Mouse (Mus musculus): ENCODE data around the gene Homer2. TPM values are rescaled to one million over a fixed set of nuclear protein-coding genes. Genes with fewer than 3 reads are reported as not detected.
A peak's percentile ranks its signal among the peaks of the same experiment; 100 is the strongest.

Gene Homer2
- 0.44 TPM in 2 replicates for total RNA-seq (2015)
- total RNA-seq (2017) = 0.71 and 0.74 TPM in 2 replicates

DNA sequence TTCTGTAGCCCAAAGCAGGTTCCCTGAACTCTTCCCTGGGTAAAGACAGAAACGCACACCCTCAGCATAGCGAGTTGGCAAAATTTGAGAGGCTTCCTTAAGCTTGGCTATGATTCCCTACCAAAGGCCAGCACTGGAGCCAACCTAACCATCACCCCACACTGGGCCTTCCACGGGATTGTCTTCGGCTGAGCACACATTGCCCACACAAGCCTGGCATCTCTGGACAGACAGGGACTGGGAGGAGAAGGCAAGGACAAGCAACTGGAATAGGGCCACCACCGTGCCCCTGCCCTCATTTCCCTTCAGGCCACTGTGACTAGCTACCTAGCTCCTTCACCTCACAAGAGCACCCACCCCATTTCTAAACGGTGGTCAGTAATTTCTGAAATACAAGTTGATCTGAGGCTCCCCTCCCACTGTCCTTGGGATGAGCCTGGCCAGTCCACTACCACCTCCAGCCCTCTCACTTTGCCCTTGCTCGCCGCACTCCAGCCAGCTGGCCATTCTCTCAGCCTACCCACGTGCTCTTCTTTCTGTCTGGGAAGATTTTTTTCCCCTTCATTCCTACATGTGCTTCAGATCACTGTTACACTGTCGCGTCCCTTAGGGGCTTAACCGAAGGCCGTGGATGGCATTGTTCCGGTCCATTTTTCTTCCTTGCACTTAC, at the start of gene Homer2:
TSS of gene Homer2 (minus strand) at position 57 of the 670 bp plus-strand sequence.
- ATAC-seq (replicated peaks; ENCODE audit: poor library complexity) = no peak

DNA sequence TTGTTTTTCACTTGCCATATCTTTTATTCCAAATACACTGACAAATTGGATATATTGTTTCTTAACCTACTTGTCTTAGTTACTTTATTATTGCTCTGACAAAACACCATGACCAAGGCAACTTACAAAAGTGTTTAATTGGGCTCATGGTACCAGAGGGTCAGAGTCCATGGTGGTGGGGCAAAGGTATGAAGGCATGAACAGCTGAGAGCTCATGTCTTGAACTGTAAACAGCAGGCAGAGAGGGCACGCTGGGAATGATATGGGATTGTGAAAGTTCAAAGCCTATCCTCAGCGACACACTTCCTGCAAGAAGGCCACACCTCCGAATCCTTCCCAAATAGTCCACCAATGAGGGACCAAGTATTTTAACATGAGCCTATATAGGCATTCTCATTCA, 40.6 kb upstream of the Homer2 start:
- no peak for ATAC-seq (replicated peaks; ENCODE audit: poor library complexity)

DNA sequence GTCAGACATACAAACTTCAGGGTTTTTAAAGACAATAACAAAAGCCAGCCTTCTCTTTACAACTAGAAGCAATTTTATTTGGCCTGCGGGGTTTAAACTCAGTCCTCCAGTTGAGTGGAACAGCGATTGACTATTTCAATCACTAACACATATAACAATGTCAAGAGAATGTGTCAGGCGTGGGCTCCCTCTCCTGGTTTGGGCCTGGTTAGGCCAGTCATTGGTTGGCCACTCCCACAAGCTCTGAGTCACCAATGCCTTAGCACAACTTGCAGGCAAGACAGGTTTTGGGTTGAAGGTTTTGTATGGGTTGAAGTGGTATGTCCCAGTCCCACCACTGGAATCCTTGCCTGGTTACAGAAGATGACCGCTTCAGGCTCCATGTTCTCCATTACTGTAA, 36.8 kb upstream of the Homer2 start:
- peak; percentile 83 for ATAC-seq (replicated peaks; ENCODE audit: poor library complexity)

DNA sequence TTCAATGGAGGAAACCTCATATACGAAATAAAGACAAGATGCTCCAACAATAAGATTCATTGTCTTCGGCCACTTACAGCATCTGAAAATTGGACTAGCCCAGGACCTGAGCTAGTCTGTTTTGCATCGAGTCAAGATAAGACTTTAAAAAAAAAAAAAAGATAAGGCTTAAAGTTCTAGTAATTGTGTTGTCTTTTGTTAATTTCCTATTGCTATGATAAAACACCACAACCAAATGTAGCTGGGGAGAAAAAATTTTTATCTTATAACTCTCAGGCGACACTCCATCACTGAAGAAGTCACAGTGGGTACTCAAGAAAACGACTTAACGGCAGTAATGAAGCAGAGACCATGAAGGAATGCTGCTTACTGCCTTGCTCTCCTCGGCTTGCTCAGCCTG, 32.7 kb upstream of the Homer2 start:
- no peak for ATAC-seq (replicated peaks; ENCODE audit: poor library complexity)

DNA sequence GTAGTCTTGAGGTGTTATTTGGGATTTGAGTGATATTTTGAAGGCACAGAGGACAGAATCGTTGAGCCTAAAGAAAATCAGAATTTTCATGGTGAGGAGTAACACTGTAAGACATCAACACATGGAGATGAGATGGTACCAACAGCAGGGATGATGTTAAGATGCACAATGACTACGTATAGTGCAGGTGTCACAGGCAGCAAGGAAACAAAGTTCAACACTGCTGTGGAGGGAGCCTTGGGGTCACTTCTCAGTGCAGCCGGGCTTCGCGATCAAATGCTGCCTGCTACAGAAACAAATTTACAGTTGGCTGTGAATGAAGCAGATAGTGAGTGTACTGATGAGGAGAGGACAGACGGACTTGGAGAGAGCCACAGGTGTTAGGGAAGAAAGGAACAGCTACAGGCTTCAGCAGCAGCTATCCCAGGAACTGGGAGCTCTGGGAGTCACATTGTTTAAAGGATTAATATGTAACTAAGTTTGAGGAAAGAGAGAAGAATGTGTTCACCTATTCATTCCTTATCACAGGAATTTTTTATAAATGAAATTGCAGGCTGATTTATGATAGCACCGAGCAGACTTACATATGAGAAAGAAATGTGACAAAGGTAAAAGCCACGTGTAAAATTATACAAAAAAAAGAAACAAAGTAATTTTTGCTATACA, 31.5 kb upstream of the Homer2 start:
- ATAC-seq (replicated peaks; ENCODE audit: poor library complexity) = no peak

DNA sequence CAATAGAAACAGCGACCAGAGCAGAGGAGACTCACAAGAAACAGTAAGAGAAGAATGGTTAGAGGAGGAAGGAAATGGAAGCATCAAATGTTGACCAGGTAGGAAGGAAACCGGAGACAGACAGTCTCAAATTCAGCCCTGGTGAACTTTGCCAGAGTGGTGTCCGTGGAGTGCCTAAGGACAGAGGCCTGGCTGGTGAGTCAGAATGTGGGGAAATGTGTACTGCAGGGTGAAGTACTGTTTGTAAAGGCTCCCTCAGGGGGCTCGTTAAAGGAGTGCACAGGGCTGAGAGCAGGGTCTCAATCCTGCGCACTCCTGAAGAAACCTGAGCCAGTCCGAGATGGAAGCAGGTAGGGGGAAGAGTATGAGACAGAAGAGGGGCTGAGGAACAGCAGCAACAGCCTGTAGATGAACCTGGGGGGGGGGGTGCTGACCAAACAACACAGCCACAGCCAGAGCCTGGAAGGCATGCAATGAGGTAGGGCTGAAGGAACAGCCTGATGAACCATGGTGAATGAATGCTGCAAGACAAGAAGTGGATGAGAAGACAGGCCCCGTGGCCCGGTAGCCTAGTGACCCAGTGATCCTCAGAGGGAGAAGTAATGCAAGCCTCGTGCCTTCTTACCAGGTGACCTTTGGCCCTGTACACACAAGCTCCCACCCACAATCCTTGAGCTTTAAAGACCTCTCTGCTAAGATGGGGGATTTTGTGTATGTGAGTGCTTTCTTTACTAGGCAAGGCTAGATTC, 28.1 kb upstream of the Homer2 start:
- ATAC-seq (replicated peaks; ENCODE audit: poor library complexity) = no peak

DNA sequence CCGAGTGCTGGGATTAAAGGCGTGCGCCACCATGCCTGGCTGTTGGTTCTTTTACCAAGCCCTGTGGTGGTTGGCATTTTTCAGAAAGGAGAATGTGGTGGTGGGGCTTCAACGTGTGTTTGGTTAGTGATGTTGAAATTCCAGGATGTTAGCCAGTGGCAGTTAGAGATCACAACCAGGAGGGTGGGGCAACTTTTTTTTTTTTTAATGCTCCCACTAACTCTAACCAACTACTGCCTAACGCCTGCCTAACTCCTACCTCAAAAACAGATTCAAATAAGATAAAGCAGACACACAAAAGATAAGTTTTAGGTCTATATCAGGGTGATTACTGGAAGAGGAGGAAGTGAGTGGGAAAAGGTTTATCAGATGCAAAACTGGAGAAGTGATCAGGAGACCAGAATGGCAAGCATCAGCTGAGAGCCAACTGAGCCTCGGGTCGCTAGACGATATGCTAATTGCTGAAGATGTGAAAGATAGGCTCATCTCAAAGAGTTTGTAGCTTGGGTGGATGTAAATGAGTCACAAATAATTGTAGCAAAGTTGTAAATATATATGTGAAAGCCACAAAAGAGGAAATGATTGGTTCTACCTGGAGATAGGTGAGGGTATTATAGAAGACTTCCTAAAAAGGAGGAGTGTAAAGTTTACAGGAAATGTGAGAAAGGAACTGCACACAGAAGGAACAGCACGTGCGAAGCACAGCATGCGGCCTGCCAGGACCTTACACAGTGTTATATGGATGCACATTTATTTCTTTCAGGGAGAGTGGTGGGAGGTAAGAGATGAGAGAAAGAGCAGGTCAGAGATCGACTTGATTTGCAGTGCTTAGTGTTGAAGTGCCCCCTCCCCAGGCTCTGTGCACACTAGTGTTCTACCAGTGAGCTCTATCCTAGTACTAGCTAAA, 25.1 kb upstream of the Homer2 start:
- peak; percentile 43 for ATAC-seq (replicated peaks; ENCODE audit: poor library complexity)

DNA sequence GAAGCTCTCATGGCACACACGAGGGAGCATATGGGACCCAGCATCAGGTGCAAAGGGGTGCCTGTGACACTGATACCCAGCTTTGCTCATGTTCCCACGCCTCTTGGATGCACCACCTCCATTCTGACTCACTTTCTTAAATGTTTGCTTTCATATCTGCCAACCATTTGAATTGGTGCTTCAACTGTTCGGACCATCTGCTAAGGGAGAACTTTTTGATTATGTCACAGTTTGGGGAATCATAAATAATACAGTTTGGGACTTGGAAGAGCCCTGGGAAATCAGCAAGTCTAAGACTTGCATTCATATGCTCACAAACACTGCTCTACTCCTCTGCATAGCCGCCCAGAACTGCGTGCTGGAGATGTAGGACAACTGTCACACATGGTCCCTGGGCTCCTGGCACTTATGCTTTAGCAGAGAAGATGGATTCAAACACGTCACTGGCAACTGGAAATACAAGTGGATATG, 23.9 kb upstream of the Homer2 start:
- ATAC-seq (replicated peaks; ENCODE audit: poor library complexity) = no peak

DNA sequence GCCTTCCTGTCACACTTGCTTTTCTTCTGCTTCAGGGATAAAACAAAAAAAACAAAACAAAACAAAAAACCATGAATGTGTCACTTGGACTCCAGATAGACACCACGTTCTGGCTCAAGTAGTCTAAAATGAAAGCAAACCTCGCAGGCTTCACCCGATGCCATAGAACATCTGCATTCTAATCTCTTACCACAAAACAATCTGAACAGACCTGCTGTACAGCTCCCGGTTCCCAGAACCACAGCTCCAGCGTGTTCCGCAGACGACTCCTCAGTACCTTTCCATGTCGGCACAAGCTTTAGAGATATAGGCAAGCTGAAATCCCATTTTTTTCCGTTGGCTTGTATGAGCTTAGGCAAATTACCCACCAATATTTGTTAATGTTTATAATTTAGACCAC, 22.5 kb upstream of the Homer2 start:
- peak; percentile 49 for ATAC-seq (replicated peaks; ENCODE audit: poor library complexity)

DNA sequence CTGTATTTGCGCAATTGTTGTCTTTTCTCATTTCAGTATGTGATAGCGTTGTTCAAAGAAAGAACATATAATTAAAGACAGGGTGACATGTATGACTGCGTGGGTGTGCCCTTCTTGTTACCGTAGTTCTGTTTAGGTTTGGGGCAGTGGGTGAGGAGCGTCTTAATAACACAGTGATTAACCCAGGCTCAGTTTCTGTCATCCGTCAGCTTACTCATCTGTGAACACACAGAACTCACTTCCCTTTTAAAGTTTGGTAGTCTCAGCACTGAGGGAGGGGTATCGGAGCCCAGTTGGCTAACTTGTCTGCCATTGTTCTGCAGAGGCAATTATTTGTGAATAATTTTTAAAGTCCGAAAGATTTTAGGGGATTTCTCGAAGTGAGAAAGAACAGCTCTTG, 20.4 kb upstream of the Homer2 start:
- ATAC-seq (replicated peaks; ENCODE audit: poor library complexity) = no peak

DNA sequence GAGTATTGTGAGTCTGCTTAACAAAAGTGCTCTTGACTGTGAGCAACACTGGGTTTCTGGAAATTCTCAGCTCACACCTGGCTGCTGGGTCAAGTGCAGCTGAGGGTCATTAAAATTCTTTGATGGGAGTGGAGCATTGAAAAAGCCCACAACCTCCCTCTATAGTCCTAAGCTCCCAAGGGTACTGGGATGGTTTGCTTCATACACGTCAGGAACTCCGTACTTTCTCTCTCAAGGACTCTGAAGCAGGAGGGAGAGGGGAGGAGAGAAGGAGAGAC, 19.3 kb upstream of the Homer2 start:
- no peak for ATAC-seq (replicated peaks; ENCODE audit: poor library complexity)

DNA sequence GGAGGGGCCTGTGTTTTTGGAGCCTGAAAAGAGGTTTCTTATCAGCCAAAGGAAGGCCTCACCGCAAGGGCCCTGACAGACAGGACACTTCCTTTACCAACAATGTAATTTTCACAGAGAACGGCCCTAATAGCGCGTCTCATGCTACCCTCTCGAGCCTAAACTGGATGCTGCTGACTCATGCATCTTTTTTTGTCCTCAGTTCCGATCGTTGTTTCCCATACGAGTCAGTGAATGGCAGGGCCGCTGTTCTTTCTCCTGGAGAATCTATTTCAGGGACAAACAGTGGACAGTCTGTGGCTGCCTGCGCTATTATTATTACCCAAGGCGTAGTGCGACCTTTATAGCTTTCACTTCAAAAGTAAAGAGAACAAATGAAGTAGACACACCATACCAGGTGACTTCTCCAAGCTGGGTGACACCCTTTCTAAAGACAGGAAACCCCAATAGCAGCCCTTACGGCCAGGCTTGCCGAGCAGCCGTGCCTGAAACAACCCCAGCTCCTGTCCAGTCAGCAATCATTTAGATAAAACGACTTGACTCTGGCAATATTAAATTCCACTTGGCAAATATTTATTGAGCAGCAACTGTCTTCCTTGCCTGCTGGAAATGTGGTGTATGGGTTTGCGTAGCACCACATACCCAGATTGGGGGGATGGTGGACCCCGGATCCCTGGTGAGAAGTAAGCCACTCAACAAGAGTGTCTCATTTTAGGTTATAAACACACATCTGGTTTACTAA, 18.8 kb upstream of the Homer2 start:
- ATAC-seq (replicated peaks; ENCODE audit: poor library complexity) = peak; percentile 75

DNA sequence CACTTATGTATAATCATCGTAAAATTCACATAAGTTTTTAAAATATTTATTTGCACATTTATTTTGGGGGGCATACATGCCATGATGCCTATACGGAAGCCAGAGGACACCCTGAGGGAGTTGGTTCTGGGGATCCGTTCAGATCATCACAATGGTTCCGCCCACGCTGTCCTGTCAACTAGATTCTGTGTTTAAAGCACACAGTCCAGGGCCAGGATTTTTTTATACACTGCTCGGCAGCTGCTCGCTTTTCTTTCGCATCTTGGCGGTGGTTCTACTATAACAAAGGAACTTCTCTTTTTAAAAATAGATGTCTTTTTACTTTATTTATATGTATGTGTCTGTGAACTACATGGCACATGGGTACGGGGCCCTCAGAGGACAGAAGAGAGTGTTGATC, 16.5 kb upstream of the Homer2 start:
- no peak for ATAC-seq (replicated peaks; ENCODE audit: poor library complexity)

DNA sequence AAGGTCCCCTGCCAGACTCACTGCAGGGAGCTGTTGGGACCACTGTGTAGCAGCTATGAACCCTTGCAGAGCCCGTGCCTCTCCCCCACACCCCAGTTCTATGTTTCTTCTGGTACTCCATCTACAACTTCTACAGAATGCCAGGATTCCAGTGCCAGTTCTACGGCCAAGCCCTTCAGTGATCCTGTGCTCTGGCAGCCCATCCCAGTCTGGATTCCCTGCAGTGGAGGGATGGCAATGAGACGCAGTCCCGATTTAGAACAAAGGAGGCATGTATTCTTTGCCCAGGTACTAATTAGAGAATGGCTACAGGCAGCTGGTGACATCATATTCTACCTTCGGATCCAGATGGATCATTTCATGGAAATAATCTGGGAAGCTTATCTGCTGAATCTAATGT, 13.9 kb upstream of the Homer2 start:
- no peak for ATAC-seq (replicated peaks; ENCODE audit: poor library complexity)

DNA sequence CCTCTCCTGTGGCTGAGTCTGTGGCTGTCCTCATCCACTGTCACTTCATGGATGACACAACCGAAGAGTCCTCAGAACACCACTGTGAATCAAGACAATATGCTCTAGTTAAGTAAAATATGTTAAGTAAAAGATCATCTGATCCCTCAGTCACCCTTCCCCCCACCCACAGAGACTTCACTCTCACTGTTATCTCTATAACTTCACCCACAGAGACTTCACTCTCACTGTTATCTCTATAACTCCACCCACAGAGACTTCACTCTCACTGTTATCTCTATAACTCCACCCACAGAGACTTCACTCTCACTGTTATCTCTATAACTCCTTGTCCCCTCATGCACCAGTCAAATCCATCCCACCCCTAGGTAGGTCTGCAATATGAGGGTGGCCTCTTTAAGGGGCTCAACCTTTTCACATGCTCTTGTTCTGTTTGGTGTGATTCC, 11.9 kb upstream of the Homer2 start:
- peak; percentile 95 for ATAC-seq (replicated peaks; ENCODE audit: poor library complexity)

DNA sequence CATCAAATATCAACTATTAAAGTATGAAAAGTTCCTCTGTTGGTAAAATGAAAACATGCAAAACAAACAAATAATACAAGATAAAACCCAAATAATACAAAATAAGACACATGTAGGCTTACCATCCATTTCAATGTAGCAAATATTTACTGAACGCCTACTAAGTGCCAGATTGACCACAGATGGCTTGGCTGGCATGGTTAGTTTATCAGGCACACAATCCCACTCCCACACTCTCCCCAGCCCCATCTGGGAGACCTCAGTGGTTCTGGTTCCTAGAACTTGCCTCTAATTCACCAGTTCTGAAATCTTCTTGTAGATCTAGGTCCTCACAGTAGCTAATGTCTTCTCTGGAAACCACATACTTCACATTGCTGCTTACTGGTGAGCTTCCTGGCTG, 11.3 kb upstream of the Homer2 start:
- no peak for ATAC-seq (replicated peaks; ENCODE audit: poor library complexity)

DNA sequence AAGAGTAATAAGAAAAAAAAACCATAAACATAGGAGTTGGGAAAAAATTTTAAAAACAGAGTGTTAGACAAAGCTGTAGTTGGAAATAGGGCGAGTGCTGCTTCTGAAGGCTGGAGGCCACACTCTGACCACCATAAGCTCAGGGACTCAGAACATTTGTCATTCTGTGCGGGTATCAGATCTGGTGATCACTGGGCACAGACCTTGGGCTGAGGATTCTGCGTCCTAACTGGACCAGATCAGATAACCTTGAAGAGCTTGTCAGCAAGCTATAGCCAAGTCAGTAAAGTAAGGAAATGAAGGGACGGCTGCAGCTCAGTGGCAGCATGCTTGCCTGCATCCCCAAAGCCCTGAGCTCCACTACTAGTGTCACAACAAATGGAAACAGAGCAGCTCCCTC, 2.8 kb upstream of the Homer2 start:
- no peak for ATAC-seq (replicated peaks; ENCODE audit: poor library complexity)

DNA sequence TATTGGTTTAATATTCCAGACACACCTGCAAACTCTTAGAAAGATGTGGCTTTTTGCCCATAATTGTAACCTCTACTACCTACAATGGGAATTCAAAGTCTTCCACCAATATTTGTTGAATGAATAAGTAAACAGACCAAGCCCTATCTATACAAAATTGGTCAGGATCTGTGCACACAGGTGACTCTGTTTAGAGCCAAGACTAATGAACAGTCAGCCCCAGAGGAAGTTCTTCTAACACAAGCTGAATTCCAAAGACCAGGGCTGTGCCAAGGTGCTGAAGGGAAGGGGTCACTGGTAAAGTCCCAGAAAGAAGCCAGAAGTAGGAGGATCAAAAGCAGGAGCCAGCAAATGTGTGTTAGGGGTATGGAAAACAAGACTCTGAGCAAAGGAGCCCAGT, 838 bp upstream of the Homer2 start:
- ATAC-seq (replicated peaks; ENCODE audit: poor library complexity) = no peak

DNA sequence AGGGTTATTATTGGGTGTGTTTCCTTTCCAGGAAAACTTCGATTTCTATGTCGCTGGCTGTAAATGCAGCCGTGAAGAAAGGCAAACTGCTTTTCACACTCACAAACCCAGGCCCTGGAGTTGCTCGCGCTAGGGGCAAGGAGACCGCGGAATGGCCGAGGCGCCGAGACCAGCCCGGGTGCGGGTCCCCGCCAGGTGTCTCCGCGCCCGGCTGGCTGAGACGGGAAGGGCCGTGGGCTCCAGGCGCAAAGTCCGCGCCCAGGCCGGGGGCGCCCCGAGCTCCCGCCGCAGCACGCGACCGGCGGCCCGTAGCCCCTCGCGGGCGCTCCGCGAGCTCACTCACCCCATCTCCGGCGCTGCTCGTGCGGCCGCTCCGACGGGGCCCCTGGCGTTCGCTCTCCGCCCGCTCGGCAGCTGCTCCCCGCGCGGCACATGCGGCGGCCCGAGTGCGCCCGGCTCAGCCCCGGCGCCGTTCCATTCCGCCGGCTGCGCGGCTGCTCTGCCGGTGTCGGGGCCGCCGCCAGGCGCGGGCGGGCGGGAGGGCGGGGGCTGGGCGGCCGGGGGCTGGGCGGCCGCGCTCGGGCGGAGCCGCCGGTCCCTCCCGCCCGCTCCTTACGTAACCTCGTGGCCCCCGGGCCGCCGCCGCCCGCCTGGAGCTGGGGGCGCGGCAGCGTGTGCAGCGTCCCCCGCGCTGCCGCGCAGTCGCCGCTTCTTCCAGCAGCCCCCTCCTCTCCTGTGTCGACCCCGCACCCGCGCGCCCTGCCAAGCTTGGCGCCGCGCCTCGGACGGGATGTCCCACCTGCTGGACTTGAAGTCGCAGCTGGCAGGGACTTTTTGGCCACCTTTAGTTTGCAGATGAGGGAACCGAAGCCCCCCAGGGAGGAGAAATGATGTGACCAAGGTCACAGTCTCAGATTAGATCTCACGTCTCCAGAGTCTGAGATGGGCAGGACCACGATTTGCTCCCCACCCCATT, 623 bp downstream of the Homer2 start:
- ATAC-seq (replicated peaks; ENCODE audit: poor library complexity) = peak; percentile 29; the same call in 1 of the 2 replicates
